Mouse (Mus musculus) E14TG2a.4 (cell line): ENCODE data around the gene Ccdc137.
"Not testable (repeated sequence)": the region's sequence is repeated elsewhere in the genome, so short reads cannot be mapped to it uniquely, and the experiment has no call there.

Experiments
- H3K27me3 ChIP-seq: 2 replicates; pipeline ENCODE4 v1.6.1; 2014; ENCODE audit warnings: low read length, control low read depth; ENCODE audit not compliant: insufficient read depth
- H3K36me3 ChIP-seq: 2 replicates; pipeline ENCODE4 v1.6.1; 2014; ENCODE audit warnings: low read length, control low read depth; ENCODE audit not compliant: insufficient read depth
- H3K4me1 ChIP-seq: replicated peaks from 2 replicates; pipeline ENCODE4 v1.6.1; 2014; ENCODE audit warnings: low read depth, low read length, control low read depth
- H3K4me3 ChIP-seq: replicated peaks from 2 replicates; pipeline ENCODE4 v1.5.1; 2014; ENCODE audit warnings: mild to moderate bottlenecking, low read length
- H3K9me3 ChIP-seq: 2 replicates; pipeline ENCODE4 v1.6.1; 2014; ENCODE audit warnings: low read length, control low read depth
- CTCF ChIP-seq: conservative IDR thresholded peaks from 2 replicates; pipeline ENCODE4 v1.5.1; 2014; ENCODE audit warnings: low read length
- NANOG ChIP-seq: IDR thresholded peaks from 2 replicates; pipeline ENCODE4 v1.6.1; 2014; ENCODE audit warnings: borderline replicate concordance, low read length, mixed read lengths
- POU5F1 ChIP-seq: IDR thresholded peaks from 2 replicates; pipeline ENCODE4 v1.6.1; 2014; ENCODE audit warnings: low read length, borderline replicate concordance

Ccdc137 gene

GRCm38 (mm10) chr11:120457772-120458751 is at the start of gene Ccdc137, which contains the start of gene Oxld1:
Gene Ccdc137 (plus strand): TSS chr11:120458115.
Gene Oxld1 (minus strand): TSS chr11:120458068.
- no peak for TF ChIP-seq NANOG
- no peak for TF ChIP-seq CTCF
- TF ChIP-seq POU5F1, result no peak
- H3K4me3 ChIP-seq, result peak within 1 kb of the TSS; percentile 92
- peaks cover 6% of the 10 kb centered on the region; the same call in 1 of the 2 replicates for H3K27me3 ChIP-seq
- peaks cover 7% of the 10 kb centered on the region for H3K9me3 ChIP-seq
- H3K4me1 ChIP-seq, result peaks cover 44% of the 10 kb centered on the region
- H3K36me3 ChIP-seq, result peaks cover 46% of the 10 kb centered on the region

- not testable (repeated sequence) for H3K9me3 ChIP-seq, H3K27me3 ChIP-seq, H3K4me1 ChIP-seq, H3K4me3 ChIP-seq
- H3K36me3 ChIP-seq, result peaks cover 93% of the 10 kb centered on the region
Observed at GRCm38 (mm10) chr11:120413621-120414020, 44.3 kb upstream of the Ccdc137 start.

- Histone ChIP-seq H3K4me3 (no peak overlapping the region), H3K9me3 (no peaks in the 10 kb centered on the region), H3K36me3 (peaks cover 92% of the 10 kb centered on the region), H3K27me3 (no peaks in the 10 kb centered on the region), H3K4me1 (peaks cover 2% of the 10 kb centered on the region; the same call in 1 of the 2 replicates)
- no peak for TF ChIP-seq POU5F1
- no peak for TF ChIP-seq CTCF
- no peak for TF ChIP-seq NANOG
Observed at GRCm38 (mm10) chr11:120417852-120418251, 40.1 kb upstream of the Ccdc137 start.

- Histone ChIP-seq H3K4me1 (peaks cover 9% of the 10 kb centered on the region; the same call in 1 of the 2 replicates), H3K9me3 (no peaks in the 10 kb centered on the region), H3K36me3 (peaks cover 90% of the 10 kb centered on the region), H3K27me3 (no peaks in the 10 kb centered on the region), H3K4me3 (no peak overlapping the region)
- TF ChIP-seq NANOG (no peak), CTCF (no peak), POU5F1 (no peak)
Observed at GRCm38 (mm10) chr11:120418592-120418991, 39.3 kb upstream of the Ccdc137 start.

- H3K36me3 ChIP-seq, result peaks cover 88% of the 10 kb centered on the region
Observed at GRCm38 (mm10) chr11:120422651-120423568, 35.0 kb upstream of the Ccdc137 start.

GRCm38 (mm10) chr11:120423569-120424295 is 34.2 kb upstream of the Ccdc137 start:
- Histone ChIP-seq H3K4me3 (no peak overlapping the region), H3K9me3 (no peaks in the 10 kb centered on the region), H3K36me3 (peaks cover 88% of the 10 kb centered on the region), H3K27me3 (no peaks in the 10 kb centered on the region), H3K4me1 (peaks cover 12% of the 10 kb centered on the region; the same call in 1 of the 2 replicates)
- TF ChIP-seq POU5F1 (no peak), CTCF (peak; percentile 87), NANOG (no peak)

More at GRCm38 (mm10) chr11:120422651-120423568, 35.0 kb upstream of the Ccdc137 start:
- TF ChIP-seq CTCF (no peak), NANOG (no peak), POU5F1 (no peak)
- Histone ChIP-seq H3K4me1 (peaks cover 12% of the 10 kb centered on the region; the same call in 1 of the 2 replicates), H3K4me3 (no peak overlapping the region), H3K27me3 (no peaks in the 10 kb centered on the region), H3K9me3 (no peaks in the 10 kb centered on the region)

GRCm38 (mm10) chr11:120426727-120427126 is 31.2 kb upstream of the Ccdc137 start:
- no peak for TF ChIP-seq POU5F1
- TF ChIP-seq CTCF, result no peak
- no peak for TF ChIP-seq NANOG
- Histone ChIP-seq H3K27me3 (no peaks in the 10 kb centered on the region), H3K4me3 (no peak overlapping the region), H3K36me3 (peaks cover 87% of the 10 kb centered on the region), H3K4me1 (peaks cover 12% of the 10 kb centered on the region; the same call in 1 of the 2 replicates), H3K9me3 (no peaks in the 10 kb centered on the region)
